Mouse (Mus musculus): ENCODE data around the gene Ipo5. TPM values are rescaled to one million over a fixed set of nuclear protein-coding genes. Genes with fewer than 3 reads are reported as not detected.
A peak's percentile ranks its signal among the peaks of the same experiment; 100 is the strongest.

The Ipo5 gene
- 143 and 194 TPM in 2 replicates for total RNA-seq (2012; rRNA removed)

- peaks cover 2 to 7% of the 10 kb centered on the region in 2 experiments; a peak in 3 of 4 replicates for H3K4me1 ChIP-seq (ENCODE audit: control insufficient read depth in 2 of 2, insufficient read depth in 2 of 2, low read length in 2 of 2, poor library complexity in 1 of 2)
- H3K9me3 ChIP-seq (ENCODE audit: control insufficient read depth, insufficient read depth, low read depth, low read length): no peaks in the 10 kb centered on the region
- TF ChIP-seq CHD2 (IDR thresholded peaks at IDR 0.05; ENCODE audit: low read depth, low read length) (no peak), ZNF384 (IDR thresholded peaks at IDR 0.05; ENCODE audit: low read depth, low read length) (no peak), ZC3H11A (IDR thresholded peaks at IDR 0.05; ENCODE audit: borderline replicate concordance, low read depth, low read length) (no peak), MAFK (IDR thresholded peaks at IDR 0.05; ENCODE audit: insufficient read depth, low read depth, low read length) (no peak), HCFC1 (IDR thresholded peaks at IDR 0.05; ENCODE audit: borderline replicate concordance, insufficient read depth, low read length) (no peak)
- H3K9ac ChIP-seq (ENCODE audit: insufficient read depth, low read depth, low read length, poor library complexity, severe bottlenecking): peak within 1 kb of the TSS; percentile 97
- H3K27ac ChIP-seq (ENCODE audit: insufficient read depth, low read depth, low read length, poor library complexity, severe bottlenecking): peak within 1 kb of the TSS; percentile 80
- 0 out of 2 replicates have a peak, but pooled peaks cover under 1% of the 10 kb centered on the region for H3K36me3 ChIP-seq (ENCODE audit: control insufficient read depth, insufficient read depth, low read length, poor library complexity, severe bottlenecking)
- peak; percentile 85 for DNase-seq (ENCODE audit: low read depth, low spot score)
- peak within 1 kb of the TSS; percentile 98 to 100 for H3K4me3 ChIP-seq (ENCODE audit: insufficient read depth in 1 of 2, low read depth in 1 of 2, low read length in 2 of 2, poor library complexity in 1 of 2, severe bottlenecking in 1 of 2)
- in situ Hi-C loops (cut with MboI; ENCODE audit: low sequenced_read_pairs in 2 of 2, unreplicated experiment in 2 of 2): no loop called here
Observed at GRCm38 (mm10) chr14:120910733-120911324, at the start of gene Ipo5. Ipo5 (plus strand) TSS chr14:120911224.

GRCm38 (mm10) chr14:120863205-120863604, 47.8 kb upstream of the Ipo5 start:
- in situ Hi-C loops (cut with MboI; ENCODE audit: low sequenced_read_pairs in 2 of 2, unreplicated experiment in 2 of 2): no loop called here
- Histone ChIP-seq H3K4me1 (ENCODE audit: control insufficient read depth in 2 of 2, insufficient read depth in 2 of 2, low read length in 2 of 2, poor library complexity in 1 of 2) (peaks cover 0 to 5% of the 10 kb centered on the region in 2 experiments; a peak in 1 of 4 replicates), H3K4me3 (ENCODE audit: insufficient read depth in 1 of 2, low read depth in 1 of 2, low read length in 2 of 2, poor library complexity in 1 of 2, severe bottlenecking in 1 of 2) (no peak overlapping the region), H3K9me3 (ENCODE audit: control insufficient read depth, insufficient read depth, low read depth, low read length) (no peaks in the 10 kb centered on the region), H3K27ac (ENCODE audit: insufficient read depth, low read depth, low read length, poor library complexity, severe bottlenecking) (no peak overlapping the region), H3K36me3 (ENCODE audit: control insufficient read depth, insufficient read depth, low read length, poor library complexity, severe bottlenecking) (no peaks in the 10 kb centered on the region), H3K9ac (ENCODE audit: insufficient read depth, low read depth, low read length, poor library complexity, severe bottlenecking) (no peak overlapping the region)
- TF ChIP-seq ZC3H11A (IDR thresholded peaks at IDR 0.05; ENCODE audit: borderline replicate concordance, low read depth, low read length): no peak
- no peak for DNase-seq (ENCODE audit: low read depth, low spot score)

- H3K36me3 ChIP-seq (ENCODE audit: control insufficient read depth, insufficient read depth, low read length, poor library complexity, severe bottlenecking): no peaks in the 10 kb centered on the region
- no peak overlapping the region for H3K9ac ChIP-seq (ENCODE audit: insufficient read depth, low read depth, low read length, poor library complexity, severe bottlenecking)
- 0 out of 2 replicates have a peak overlapping the region, but pooled peaks have one; percentile 2 for H3K27ac ChIP-seq (ENCODE audit: insufficient read depth, low read depth, low read length, poor library complexity, severe bottlenecking)
- no peak overlapping the region for H3K4me3 ChIP-seq (ENCODE audit: insufficient read depth in 1 of 2, low read depth in 1 of 2, low read length in 2 of 2, poor library complexity in 1 of 2, severe bottlenecking in 1 of 2)
- in situ Hi-C loops (cut with MboI; ENCODE audit: low sequenced_read_pairs in 2 of 2, unreplicated experiment in 2 of 2): no loop called here
- TF ChIP-seq ZNF384 (IDR thresholded peaks at IDR 0.05; ENCODE audit: low read depth, low read length) (no peak), CHD2 (IDR thresholded peaks at IDR 0.05; ENCODE audit: low read depth, low read length) (no peak), MAFK (IDR thresholded peaks at IDR 0.05; ENCODE audit: insufficient read depth, low read depth, low read length) (0 out of 2 replicates have a peak, but pooled peaks have one; percentile 14)
- DNase-seq (ENCODE audit: low read depth, low spot score): no peak
- peaks cover 0 to 8% of the 10 kb centered on the region in 2 experiments; a peak in 1 of 4 replicates for H3K4me1 ChIP-seq (ENCODE audit: control insufficient read depth in 2 of 2, insufficient read depth in 2 of 2, low read length in 2 of 2, poor library complexity in 1 of 2)
- H3K9me3 ChIP-seq (ENCODE audit: control insufficient read depth, insufficient read depth, low read depth, low read length): no peaks in the 10 kb centered on the region
Observed at GRCm38 (mm10) chr14:120864896-120865295, 46.1 kb upstream of the Ipo5 start.

GRCm38 (mm10) chr14:120866573-120866972, 44.5 kb upstream of the Ipo5 start:
- no peak for DNase-seq (ENCODE audit: low read depth, low spot score)
- Histone ChIP-seq H3K4me1 (ENCODE audit: control insufficient read depth in 2 of 2, insufficient read depth in 2 of 2, low read length in 2 of 2, poor library complexity in 1 of 2) (peaks cover 0 to 8% of the 10 kb centered on the region in 2 experiments; a peak in 1 of 4 replicates), H3K4me3 (ENCODE audit: insufficient read depth in 1 of 2, low read depth in 1 of 2, low read length in 2 of 2, poor library complexity in 1 of 2, severe bottlenecking in 1 of 2) (no peak overlapping the region), H3K27ac (ENCODE audit: insufficient read depth, low read depth, low read length, poor library complexity, severe bottlenecking) (no peak overlapping the region), H3K9ac (ENCODE audit: insufficient read depth, low read depth, low read length, poor library complexity, severe bottlenecking) (no peak overlapping the region), H3K36me3 (ENCODE audit: control insufficient read depth, insufficient read depth, low read length, poor library complexity, severe bottlenecking) (no peaks in the 10 kb centered on the region), H3K9me3 (ENCODE audit: control insufficient read depth, insufficient read depth, low read depth, low read length) (no peaks in the 10 kb centered on the region)
- in situ Hi-C loops (cut with MboI; ENCODE audit: low sequenced_read_pairs in 2 of 2, unreplicated experiment in 2 of 2): no loop called here
- TF ChIP-seq ZNF384 (IDR thresholded peaks at IDR 0.05; ENCODE audit: low read depth, low read length): no peak
- TF ChIP-seq MAFK (IDR thresholded peaks at IDR 0.05; ENCODE audit: insufficient read depth, low read depth, low read length): no peak
- no peak for TF ChIP-seq ZC3H11A (IDR thresholded peaks at IDR 0.05; ENCODE audit: borderline replicate concordance, low read depth, low read length)
- no peak for TF ChIP-seq CHD2 (IDR thresholded peaks at IDR 0.05; ENCODE audit: low read depth, low read length)
- no peak for TF ChIP-seq HCFC1 (IDR thresholded peaks at IDR 0.05; ENCODE audit: borderline replicate concordance, insufficient read depth, low read length)

GRCm38 (mm10) chr14:120867121-120867520, 43.9 kb upstream of the Ipo5 start:
- Histone ChIP-seq H3K9me3 (ENCODE audit: control insufficient read depth, insufficient read depth, low read depth, low read length) (no peaks in the 10 kb centered on the region), H3K9ac (ENCODE audit: insufficient read depth, low read depth, low read length, poor library complexity, severe bottlenecking) (no peak overlapping the region), H3K36me3 (ENCODE audit: control insufficient read depth, insufficient read depth, low read length, poor library complexity, severe bottlenecking) (no peaks in the 10 kb centered on the region), H3K27ac (ENCODE audit: insufficient read depth, low read depth, low read length, poor library complexity, severe bottlenecking) (no peak overlapping the region), H3K4me3 (ENCODE audit: insufficient read depth in 1 of 2, low read depth in 1 of 2, low read length in 2 of 2, poor library complexity in 1 of 2, severe bottlenecking in 1 of 2) (no peak overlapping the region), H3K4me1 (ENCODE audit: control insufficient read depth in 2 of 2, insufficient read depth in 2 of 2, low read length in 2 of 2, poor library complexity in 1 of 2) (peaks cover 0 to 8% of the 10 kb centered on the region in 2 experiments; a peak in 1 of 4 replicates)
- no peak for DNase-seq (ENCODE audit: low read depth, low spot score)
- in situ Hi-C loops (cut with MboI; ENCODE audit: low sequenced_read_pairs in 2 of 2, unreplicated experiment in 2 of 2): no loop called here
- TF ChIP-seq ZNF384 (IDR thresholded peaks at IDR 0.05; ENCODE audit: low read depth, low read length) (no peak), CHD2 (IDR thresholded peaks at IDR 0.05; ENCODE audit: low read depth, low read length) (no peak), ZC3H11A (IDR thresholded peaks at IDR 0.05; ENCODE audit: borderline replicate concordance, low read depth, low read length) (no peak), HCFC1 (IDR thresholded peaks at IDR 0.05; ENCODE audit: borderline replicate concordance, insufficient read depth, low read length) (no peak), MAFK (IDR thresholded peaks at IDR 0.05; ENCODE audit: insufficient read depth, low read depth, low read length) (no peak)
